Mouse (Mus musculus): ENCODE data around the gene Cphx3.
"Not testable (repeated sequence)": the region's sequence is repeated elsewhere in the genome, so short reads cannot be mapped to it uniquely, and the experiment has no call there.

Cphx3 gene

GRCm38 (mm10) chr14:26081997-26082396 is at the start of gene Cphx3:
Cphx3 (plus strand) TSS chr14:26082297.
- DNase-seq (ENCODE audit: inconsistent age in 2 of 2, low spot score in 1 of 2): not testable (repeated sequence)

- DNase-seq (ENCODE audit: inconsistent age in 2 of 2, low spot score in 1 of 2): not testable (repeated sequence)
Observed at GRCm38 (mm10) chr14:26034364-26034763, 47.7 kb upstream of the Cphx3 start.

- DNase-seq (ENCODE audit: inconsistent age in 2 of 2, low spot score in 1 of 2): not testable (repeated sequence)
Observed at GRCm38 (mm10) chr14:26035439-26035838, 46.7 kb upstream of the Cphx3 start.

GRCm38 (mm10) chr14:26042611-26043010 is 39.5 kb upstream of the Cphx3 start, which contains the start of gene Gm9780:
Gm9780 (minus strand) TSS chr14:26042711.
- not testable (repeated sequence) for DNase-seq (ENCODE audit: inconsistent age in 2 of 2, low spot score in 1 of 2)

- DNase-seq (ENCODE audit: inconsistent age in 2 of 2, low spot score in 1 of 2): not testable (repeated sequence)
Observed at GRCm38 (mm10) chr14:26045007-26045406, 37.1 kb upstream of the Cphx3 start.

GRCm38 (mm10) chr14:26047026-26047425 is 35.1 kb upstream of the Cphx3 start:
- not testable (repeated sequence) for DNase-seq (ENCODE audit: inconsistent age in 2 of 2, low spot score in 1 of 2)

GRCm38 (mm10) chr14:26048767-26049166 is 33.3 kb upstream of the Cphx3 start:
- DNase-seq (ENCODE audit: inconsistent age in 2 of 2, low spot score in 1 of 2): not testable (repeated sequence)

GRCm38 (mm10) chr14:26058184-26058583 is 23.9 kb upstream of the Cphx3 start:
- DNase-seq (ENCODE audit: inconsistent age in 2 of 2, low spot score in 1 of 2): not testable (repeated sequence)

- not testable (repeated sequence) for DNase-seq (ENCODE audit: inconsistent age in 2 of 2, low spot score in 1 of 2)
Observed at GRCm38 (mm10) chr14:26059362-26059761, 22.7 kb upstream of the Cphx3 start.

GRCm38 (mm10) chr14:26066574-26067324 is 15.3 kb upstream of the Cphx3 start:
- DNase-seq (ENCODE audit: inconsistent age in 2 of 2, low spot score in 1 of 2): not testable (repeated sequence)

GRCm38 (mm10) chr14:26067325-26067633 is 14.8 kb upstream of the Cphx3 start, which contains the start of gene Tmem254c:
Tmem254c (minus strand) TSS chr14:26067355.
- not testable (repeated sequence) for DNase-seq (ENCODE audit: inconsistent age in 2 of 2, low spot score in 1 of 2)

GRCm38 (mm10) chr14:26076620-26077390 is 5.3 kb upstream of the Cphx3 start:
- DNase-seq (ENCODE audit: inconsistent age in 2 of 2, low spot score in 1 of 2): not testable (repeated sequence)

GRCm38 (mm10) chr14:26081216-26081615 is 881 bp upstream of the Cphx3 start, which contains the start of gene Cphx2:
Cphx2 (plus strand) TSS chr14:26081516.
- DNase-seq (ENCODE audit: inconsistent age in 2 of 2, low spot score in 1 of 2): not testable (repeated sequence)

GRCm38 (mm10) chr14:26097622-26098021 is 15.5 kb downstream of the Cphx3 start:
- not testable (repeated sequence) for DNase-seq (ENCODE audit: inconsistent age in 2 of 2, low spot score in 1 of 2)

GRCm38 (mm10) chr14:26118150-26118549 is 36.1 kb downstream of the Cphx3 start, which contains the start of gene Duxbl2:
Duxbl2 (plus strand) TSS chr14:26118349.
- DNase-seq (ENCODE audit: inconsistent age in 2 of 2, low spot score in 1 of 2): not testable (repeated sequence)

- not testable (repeated sequence) for DNase-seq (ENCODE audit: inconsistent age in 2 of 2, low spot score in 1 of 2)
Observed at GRCm38 (mm10) chr14:26118550-26119000, 36.5 kb downstream of the Cphx3 start.

GRCm38 (mm10) chr14:26119095-26119494 is 37.0 kb downstream of the Cphx3 start:
- not testable (repeated sequence) for DNase-seq (ENCODE audit: inconsistent age in 2 of 2, low spot score in 1 of 2)

- not testable (repeated sequence) for DNase-seq (ENCODE audit: inconsistent age in 2 of 2, low spot score in 1 of 2)
Observed at GRCm38 (mm10) chr14:26147095-26147494, 65.0 kb downstream of the Cphx3 start.

- not testable (repeated sequence) for DNase-seq (ENCODE audit: inconsistent age in 2 of 2, low spot score in 1 of 2)
Observed at GRCm38 (mm10) chr14:26156032-26156431, 73.9 kb downstream of the Cphx3 start.

- not testable (repeated sequence) for DNase-seq (ENCODE audit: inconsistent age in 2 of 2, low spot score in 1 of 2)
Observed at GRCm38 (mm10) chr14:26161156-26161555, 79.1 kb downstream of the Cphx3 start.

GRCm38 (mm10) chr14:26162423-26162822 is 80.3 kb downstream of the Cphx3 start:
- not testable (repeated sequence) for DNase-seq (ENCODE audit: inconsistent age in 2 of 2, low spot score in 1 of 2)
